Mouse (Mus musculus) myocyte (in vitro differentiated cells): Measurements from ENCODE around the gene Itga10.

ENCODE experiments used
- CEBPB ChIP-seq: IDR thresholded peaks from 2 replicates; pipeline ENCODE4 v1.6.1; 2011; ENCODE audit warnings: mild to moderate bottlenecking, moderate library complexity; ENCODE audit not compliant: poor library complexity, insufficient read depth, severe bottlenecking
- E2F4 ChIP-seq: IDR thresholded peaks from one replicate; pipeline ENCODE4 v1.6.1; 2011; ENCODE audit warnings: mild to moderate bottlenecking, control low read depth, moderate library complexity; ENCODE audit not compliant: insufficient read depth
- MAX ChIP-seq: IDR thresholded peaks from one replicate; pipeline ENCODE4 v1.6.1; 2011; ENCODE audit warnings: low read depth, mild to moderate bottlenecking, control low read depth
- MYOD1 ChIP-seq, 3 experiments: IDR thresholded peaks; one replicate each; pipeline ENCODE4 v1.6.1; 2011; ENCODE audit warnings: control low read depth in 2 of 3, low read depth in 2 of 3, mild to moderate bottlenecking in 2 of 3, moderate library complexity in 1 of 3; ENCODE audit not compliant: insufficient read length in 2 of 3, control insufficient read depth in 1 of 3
- MYOG ChIP-seq, 3 experiments: IDR thresholded peaks; one replicate each; pipeline ENCODE4 v1.6.1; 2011; ENCODE audit warnings: control low read depth in 2 of 3, low read depth in 2 of 3, mild to moderate bottlenecking in 2 of 3; ENCODE audit not compliant: insufficient read length in 2 of 3, control insufficient read depth in 1 of 3, insufficient read depth in 1 of 3
- POLR2A ChIP-seq: IDR thresholded peaks from one replicate; pipeline ENCODE4 v1.6.1; 2011; ENCODE audit warnings: low read depth, mild to moderate bottlenecking, control low read depth, moderate library complexity; ENCODE audit not compliant: insufficient read length
- POLR2AphosphoS2 ChIP-seq: IDR thresholded peaks from one replicate; pipeline ENCODE4 v1.6.1; 2011; ENCODE audit warnings: low read depth, control low read depth; ENCODE audit not compliant: insufficient read length
- REST ChIP-seq: IDR thresholded peaks from one replicate; pipeline ENCODE4 v1.6.1; 2011; ENCODE audit warnings: mild to moderate bottlenecking, control low read depth, moderate library complexity; ENCODE audit not compliant: insufficient read depth, insufficient read length
- SRF ChIP-seq: IDR thresholded peaks from one replicate; pipeline ENCODE4 v1.6.1; 2011; ENCODE audit warnings: low read depth; ENCODE audit not compliant: control insufficient read depth, insufficient read length
- TCF12 ChIP-seq: IDR thresholded peaks from one replicate; pipeline ENCODE4 v1.6.1; 2011; ENCODE audit warnings: mild to moderate bottlenecking, control low read depth; ENCODE audit not compliant: poor library complexity, insufficient read depth, severe bottlenecking
- TCF3 ChIP-seq: IDR thresholded peaks from one replicate; pipeline ENCODE4 v1.6.1; 2011; ENCODE audit warnings: low read depth, control low read depth; ENCODE audit not compliant: insufficient read length
- USF1 ChIP-seq: IDR thresholded peaks from one replicate; pipeline ENCODE4 v1.6.1; 2011; ENCODE audit warnings: low read depth, mild to moderate bottlenecking, control low read depth, moderate library complexity

DNA sequence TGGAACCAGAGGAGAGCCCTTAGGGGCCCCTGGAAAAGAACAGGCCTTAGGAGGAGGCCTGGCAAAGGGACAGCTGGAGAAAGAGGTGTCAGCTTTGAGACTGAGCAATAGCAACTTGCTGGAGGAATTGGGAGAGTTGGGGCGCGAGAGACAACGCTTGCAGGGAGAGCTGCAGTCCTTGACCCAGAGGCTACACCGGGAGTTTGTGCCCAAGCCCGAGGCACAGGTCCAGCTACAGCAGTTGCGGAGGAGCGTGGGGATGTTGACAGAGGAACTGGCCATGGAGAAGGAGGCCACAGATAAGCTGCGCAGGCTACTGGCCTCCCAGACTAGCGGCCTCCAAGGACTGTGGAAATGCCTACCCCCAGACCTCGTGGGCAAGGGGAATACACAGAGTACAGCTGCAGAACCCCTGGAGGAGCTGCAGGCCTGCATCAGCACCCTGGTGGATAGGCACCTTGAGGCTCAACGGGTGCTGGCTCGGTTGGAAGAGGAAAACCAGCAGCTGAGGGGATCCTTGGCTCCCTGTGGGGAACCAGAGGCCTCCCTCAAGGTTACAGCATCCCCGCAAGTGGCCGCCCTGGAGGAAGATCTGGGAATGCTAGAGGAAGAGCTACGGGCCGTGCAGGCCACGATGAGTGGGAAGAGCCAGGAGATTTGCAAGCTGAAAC lies 38.9 kb downstream of the Itga10 start:
- TF ChIP-seq E2F4 (no peak), POLR2A (no peak), TCF12 (no peak), POLR2AphosphoS2 (no peak), USF1 (no peak), MAX (no peak), CEBPB (no peak), SRF (no peak), TCF3 (no peak), REST (no peak), MYOG (IDR thresholded peaks at IDR 0.05; ENCODE audit: control insufficient read depth in 1 of 3, insufficient read depth in 1 of 3, insufficient read length in 2 of 3, low read depth in 2 of 3) (no peak), MYOD1 (IDR thresholded peaks at IDR 0.05; ENCODE audit: control insufficient read depth in 1 of 3, insufficient read length in 2 of 3, low read depth in 2 of 3) (no peak)
